Mouse (Mus musculus): ENCODE measurements around the gene Gm3402.

GRCm38 (mm10) chr5:146471821-146472220 is 42.1 kb upstream of the Gm3402 start:
- TF ChIP-seq TAL1 (IDR thresholded peaks at IDR 0.05; ENCODE audit: low read length), result no peak
- no peak for TF ChIP-seq GATA1 (IDR thresholded peaks at IDR 0.05; ENCODE audit: low read length)

All from erythroblast, embryonic 14.5 days (primary cell).